Mouse (Mus musculus) retina, postnatal 1 day (tissue): ENCODE measurements around the gene Fkrp.
A peak's percentile ranks its signal among the peaks of the same experiment; 100 is the strongest.

Experiments
- DNase-seq: peaks from one replicate; pipeline ENCODE4 v3.0.0-alpha.2; 2012

Fkrp gene

DNA sequence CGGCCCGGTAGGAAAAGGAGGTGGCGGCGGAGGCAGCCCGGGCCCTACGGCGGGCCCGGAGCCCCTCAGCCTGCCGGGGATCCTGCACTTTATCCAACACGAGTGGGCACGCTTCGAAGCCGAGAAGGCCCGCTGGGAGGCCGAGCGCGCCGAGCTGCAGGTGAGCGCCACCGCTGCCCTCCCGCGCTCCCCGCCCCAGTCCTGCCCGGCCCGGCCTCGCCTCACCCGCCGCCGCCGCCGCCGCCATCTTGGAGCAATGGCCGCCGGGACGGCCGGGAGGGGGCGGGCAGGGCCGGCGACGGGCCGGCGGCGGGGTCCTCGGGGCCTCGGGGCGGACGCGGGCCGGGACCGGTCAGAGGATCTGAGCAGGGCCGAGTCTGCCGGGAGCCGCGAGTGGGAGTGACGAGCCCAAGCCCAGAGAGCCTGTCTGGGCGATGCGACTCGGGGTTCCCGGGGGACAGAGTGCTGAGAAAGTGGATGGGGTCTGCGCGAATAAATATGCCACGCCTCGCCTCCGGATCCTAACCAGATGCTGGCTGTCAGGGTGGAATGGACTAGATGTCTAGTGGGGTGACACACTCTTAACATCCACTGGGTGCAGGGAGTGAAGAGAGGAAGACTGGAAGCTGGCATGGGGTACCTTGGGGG is at the start of gene Fkrp:
TSS of gene Fkrp (minus strand) at position 258 of the 648 bp plus-strand sequence.
- peak; percentile 60 for DNase-seq

DNA sequence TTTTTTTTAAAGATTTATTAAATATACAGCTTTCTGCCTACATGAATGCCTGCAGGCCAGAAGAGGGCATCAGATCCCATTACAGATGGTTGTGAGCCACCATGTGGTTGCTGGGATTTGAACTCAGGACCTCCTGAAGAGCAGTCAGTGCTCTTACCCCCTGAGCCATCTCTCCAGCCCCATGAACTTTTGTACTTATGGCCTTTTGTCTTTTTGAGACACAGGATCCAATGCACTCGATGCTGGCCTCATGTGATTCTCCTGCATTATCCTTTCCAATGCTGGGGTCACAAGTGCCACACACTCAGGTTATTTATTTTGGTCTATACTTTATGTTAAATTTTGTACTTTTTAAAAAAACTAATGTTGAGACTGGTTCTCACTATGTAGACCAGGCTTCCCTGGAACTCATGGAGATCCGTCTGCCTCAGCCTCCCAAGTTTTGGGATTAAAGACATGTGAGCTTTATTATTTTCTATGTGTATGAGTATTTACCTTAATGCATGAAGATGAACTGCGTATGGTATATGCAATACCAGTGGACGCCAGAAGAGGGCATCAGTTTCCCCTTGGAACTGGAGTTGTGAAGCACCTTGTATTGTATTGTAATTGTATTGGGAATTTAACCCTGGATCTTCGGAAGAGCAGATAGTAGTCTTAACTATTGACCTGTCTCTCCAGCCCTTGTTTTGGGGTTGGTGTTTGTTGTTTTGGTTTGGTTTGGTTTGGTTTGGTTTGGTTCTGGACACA is 43.5 kb upstream of the Fkrp start:
- peak; percentile 78 for DNase-seq

DNA sequence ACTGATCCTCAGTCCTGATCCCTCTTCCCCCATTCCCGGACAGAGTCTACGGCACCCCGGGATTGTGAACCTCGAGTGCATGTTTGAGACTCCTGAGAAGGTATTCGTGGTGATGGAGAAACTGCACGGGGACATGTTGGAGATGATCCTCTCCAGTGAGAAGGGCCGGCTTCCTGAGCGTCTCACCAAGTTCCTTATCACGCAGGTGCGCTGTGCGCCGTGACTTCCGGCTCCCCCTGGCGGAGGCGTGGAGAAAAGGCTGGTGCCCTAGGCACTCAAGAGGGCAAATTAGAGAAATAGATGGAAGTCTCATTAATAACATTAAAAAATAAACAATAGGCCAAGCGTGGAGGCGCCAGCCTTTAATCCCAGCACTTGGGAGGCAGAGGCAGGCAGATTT is 41.8 kb upstream of the Fkrp start:
- DNase-seq: peak; percentile 61

DNA sequence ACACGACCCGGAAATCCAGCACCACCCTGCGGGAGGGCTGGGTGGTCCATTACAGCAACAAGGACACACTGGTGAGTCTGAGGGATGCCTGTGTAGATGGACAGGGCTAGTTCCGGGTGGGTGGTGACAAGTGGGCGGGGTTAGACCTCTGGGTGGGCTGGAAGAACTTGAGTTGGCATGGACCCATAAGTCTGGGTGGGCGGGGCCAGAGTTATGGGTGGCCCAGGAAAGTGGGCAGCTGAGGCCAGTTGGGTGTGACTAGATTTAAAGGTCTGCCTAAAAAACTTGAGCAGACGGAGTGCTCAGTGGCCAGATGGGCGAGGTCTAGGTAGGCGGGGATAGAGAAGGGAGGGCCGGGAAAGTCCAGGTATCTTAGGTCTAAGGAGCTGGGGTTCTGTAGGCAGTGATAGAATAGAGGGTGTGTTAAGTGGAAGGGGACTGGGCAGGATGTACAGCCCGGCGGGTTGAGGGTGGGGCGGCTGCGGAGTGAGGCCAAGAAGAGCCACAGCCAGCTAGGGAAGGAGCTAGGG is 36.8 kb upstream of the Fkrp start:
- peak; percentile 39 for DNase-seq

DNA sequence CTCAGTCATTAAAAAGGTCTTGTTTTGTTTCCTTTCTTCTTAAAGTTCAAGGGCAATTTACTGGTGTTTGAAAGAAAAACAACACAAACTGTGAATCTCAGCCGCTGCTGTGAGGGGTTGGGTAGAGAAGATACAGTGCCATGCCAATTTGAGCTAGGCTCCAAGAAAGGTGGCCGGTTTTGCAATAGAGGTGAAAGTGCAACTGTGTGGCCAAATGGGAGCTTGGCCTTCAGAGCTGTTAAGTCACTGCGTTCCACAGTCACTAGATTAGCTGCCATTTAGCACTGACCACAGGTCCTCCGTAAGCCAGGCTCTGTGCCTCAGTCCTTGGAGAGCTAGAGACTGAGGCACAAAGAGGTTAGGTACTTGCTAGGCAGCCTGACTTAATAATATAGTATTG is 35.1 kb upstream of the Fkrp start:
- DNase-seq: no peak

DNA sequence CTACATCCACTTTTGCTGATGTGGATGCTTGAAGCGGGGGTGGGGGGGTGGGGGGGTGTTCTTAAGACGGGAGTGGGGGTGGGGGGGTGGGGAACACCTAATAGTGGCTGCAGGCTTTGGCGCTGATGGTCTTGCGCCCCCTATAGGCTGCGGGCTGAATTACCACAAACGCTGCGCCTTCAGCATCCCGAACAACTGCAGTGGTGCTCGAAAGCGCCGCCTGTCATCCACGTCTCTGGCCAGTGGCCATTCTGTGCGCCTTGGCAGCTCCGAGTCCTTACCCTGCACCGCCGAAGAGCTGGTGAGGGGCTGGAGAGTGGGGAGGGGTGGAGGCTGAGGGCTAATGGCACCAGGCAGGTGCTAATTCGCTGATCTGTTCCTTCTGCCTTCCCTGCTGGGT is 32.0 kb upstream of the Fkrp start:
- DNase-seq: peak; percentile 69

DNA sequence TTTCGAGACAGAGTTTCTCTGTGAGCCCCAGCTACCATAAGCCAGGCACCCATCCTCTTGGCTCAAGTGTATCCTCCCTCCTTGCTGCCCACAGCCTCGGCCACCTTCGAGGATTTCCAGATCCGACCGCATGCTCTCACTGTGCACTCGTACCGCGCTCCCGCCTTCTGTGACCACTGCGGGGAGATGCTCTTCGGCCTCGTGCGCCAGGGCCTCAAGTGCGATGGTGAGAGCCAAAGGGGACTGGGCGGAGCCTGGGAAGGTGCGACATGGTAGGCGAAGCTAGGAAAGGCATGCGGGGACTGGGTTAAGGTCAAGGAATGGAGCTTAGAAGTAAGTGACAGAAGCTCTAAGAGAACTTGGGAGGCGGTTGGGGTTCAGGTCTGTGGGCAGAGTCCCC is 31.0 kb upstream of the Fkrp start:
- no peak for DNase-seq

DNA sequence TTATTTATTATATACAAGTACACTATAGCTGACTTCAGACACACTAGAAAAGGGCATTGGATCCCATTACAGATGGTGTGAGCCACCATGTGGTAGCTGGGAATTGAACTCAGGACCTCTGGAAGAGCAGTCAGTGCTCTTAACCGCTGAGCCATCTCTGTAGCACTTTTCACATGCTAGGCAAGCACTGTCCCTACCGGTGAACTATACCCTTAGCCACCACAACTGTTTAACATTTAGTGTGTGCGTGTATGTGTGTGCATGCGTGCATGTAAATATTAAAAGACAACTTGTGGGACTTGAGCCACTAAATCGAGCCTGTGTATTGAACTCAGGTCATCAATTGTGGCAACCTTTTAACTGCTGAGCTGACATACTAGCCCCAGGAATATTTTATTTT is 30.2 kb upstream of the Fkrp start:
- DNase-seq: no peak

DNA sequence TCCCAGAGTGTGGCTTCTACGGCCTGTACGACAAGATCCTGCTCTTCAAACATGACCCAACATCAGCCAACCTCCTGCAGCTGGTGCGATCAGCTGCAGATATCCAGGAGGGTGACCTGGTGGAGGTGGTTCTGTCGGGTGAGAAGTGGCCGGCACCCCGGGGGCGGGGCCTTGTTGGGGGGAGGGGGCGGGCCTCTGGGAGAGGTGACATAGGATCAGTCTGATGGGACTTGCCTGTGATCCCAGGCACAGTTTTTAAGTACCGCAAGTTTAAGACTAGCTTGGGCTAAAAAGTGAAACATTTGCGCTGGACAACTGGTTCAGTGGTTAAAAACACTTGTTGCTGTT is 29.3 kb upstream of the Fkrp start:
- DNase-seq: no peak

DNA sequence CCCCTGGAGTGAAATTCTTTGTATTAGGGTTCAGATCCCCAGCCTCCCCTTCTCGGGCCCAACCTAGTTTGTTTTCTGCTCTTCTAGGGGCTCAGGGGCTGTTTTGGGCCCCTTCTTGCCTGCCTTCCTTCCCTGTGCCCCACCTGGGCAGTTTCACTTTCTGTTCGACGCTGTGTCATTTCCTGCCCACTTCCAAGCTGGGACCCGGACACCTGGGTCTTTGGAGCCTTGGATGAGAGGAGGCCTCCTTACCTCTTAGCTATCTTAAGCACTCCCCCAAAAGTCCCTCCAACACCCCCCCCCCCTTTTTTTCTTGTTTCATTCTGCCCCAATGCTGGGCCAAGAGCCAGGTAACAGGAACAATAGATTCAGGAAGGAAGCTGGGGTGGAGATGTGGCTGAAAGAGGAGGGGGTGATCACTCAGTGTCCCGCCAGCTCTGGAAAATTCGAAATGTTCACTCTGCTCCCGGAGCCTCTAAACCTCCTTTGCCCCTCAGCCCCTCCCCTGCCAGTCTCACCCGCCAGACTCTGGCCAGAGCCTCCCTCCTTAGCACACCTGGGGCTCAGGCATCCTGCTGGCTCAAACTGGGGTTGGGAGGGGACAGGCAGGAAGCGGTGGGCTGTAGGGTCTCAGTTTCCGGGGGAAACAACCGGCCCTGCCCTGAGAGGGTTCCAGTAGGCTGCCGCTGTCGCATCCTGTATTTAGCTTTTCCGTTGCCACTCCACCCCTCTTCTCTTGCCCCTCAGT is 28.7 kb upstream of the Fkrp start:
- DNase-seq: no peak

DNA sequence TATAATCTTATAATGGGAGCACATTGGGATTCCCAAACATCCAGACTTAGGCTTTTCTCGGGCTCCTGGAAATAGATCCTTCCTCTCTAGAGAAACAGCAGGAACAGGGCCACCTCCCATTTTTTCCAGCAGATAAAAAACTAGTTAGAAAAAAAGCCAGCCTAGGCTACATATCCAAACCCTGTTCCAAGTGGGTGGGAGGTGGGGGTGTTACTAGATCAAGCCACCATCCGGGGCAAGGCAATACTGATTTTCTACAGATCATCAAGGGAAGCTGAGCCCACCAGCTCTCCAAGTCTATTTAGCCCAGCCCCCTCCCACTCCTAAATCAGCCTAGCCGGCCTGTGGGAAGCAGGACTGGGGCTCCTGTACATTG is 28.2 kb upstream of the Fkrp start:
- no peak for DNase-seq

DNA sequence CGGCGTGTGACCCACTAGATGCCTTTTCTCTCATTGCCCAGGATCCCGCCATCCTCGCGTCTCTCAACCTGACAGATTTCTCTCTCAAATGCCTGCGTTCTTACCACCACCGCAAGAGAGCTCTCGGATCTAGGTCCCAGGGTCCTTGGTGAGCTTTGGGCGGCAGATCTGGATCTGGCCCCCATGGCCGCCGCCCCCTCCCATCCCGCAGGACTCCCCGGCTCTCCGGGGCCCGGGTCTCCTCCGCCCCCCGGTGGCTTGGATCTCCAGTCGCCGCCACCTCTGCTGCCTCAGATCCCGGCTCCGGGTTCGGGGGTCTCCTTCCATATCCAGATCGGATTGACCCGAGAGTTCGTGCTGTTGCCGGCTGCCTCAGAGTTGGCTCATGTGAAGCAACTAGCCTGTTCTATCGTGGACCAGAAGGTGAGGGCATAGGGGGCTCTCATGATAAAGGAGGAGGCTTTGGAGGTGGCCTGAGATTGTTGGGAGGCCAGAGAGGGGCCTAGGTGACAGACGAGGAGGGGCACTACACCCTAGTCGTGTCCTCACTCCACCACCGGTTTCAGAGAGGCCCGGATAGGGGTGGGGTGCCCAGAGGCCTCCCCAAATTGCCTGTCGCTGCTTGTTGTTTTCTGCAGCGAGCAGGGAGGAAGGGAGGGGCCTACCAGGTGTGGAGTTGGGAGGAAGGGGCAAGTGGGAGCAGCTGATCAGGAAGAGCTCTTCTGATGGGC is 27.1 kb upstream of the Fkrp start:
- peak; percentile 46 for DNase-seq

DNA sequence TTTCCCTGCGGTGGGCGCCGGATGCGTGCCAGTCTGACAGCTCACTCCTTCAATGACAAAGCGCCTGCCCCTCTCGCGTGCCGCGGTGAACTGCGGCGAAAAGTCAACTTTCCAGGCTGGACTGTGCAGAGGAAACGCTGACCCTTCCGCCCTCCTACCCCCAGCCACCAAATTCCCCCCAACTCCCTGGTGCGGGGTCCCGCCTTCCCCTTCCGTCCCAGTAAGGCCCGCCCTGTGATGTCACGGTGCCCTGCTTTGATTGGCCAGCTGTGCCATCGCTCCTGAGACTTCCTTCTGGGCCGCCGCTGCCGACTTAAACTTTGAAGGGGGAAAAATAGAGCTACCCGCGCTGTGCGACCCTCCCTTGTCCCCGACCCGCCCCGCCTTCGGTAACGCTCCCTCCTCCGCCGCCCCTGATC is 26.1 kb upstream of the Fkrp start, which contains the start of gene Prkd2:
TSS of gene Prkd2 (plus strand) at position 258 of the 419 bp plus-strand sequence.
- peak; percentile 92 for DNase-seq

DNA sequence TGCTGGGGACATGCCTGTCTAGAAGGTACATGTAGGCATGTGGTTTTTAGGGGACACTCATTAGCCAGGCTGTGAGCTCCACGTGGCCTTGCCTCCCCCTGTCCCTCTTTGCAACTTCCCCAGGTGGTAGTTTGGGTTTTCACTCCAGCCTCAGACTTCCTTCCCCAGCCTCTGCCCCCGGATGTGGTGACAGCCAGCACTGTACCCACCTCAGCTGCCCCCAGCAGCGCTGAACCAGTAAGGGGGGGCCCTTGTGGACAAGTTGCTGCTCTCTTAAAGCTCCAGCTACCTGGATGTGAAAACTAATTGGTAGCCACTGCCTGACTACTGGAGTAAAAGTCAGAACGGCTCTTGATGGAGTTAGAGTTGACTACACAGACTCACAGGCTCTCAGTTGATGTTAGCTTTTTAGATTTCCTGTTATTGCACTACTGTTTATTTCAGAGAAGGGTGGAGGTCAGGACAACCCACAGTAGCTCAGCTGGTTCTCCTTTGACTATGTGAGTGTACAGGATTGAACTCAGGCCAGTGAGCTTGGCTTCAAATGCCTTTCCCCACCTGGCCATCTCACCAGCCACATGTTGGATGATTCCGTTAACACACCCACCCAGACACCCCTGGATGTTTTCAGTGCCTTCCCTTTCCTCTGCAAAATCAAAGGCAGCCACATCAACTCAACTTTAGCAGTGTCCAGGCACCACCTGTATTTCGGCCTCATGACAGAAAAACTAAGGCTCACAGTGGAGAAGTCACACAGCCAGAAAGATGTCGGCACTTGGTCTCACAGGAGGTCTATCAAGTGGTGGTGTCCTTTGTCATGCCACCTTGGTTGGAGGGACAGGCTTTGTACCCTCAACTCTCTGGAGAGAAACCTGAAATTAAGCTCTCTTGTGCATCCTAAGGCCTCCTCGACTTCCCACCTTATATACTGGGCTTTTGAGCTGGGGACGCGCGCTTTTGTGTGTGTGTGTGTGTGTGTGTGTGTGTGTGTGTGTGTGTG is 25.3 kb upstream of the Fkrp start:
- peak; percentile 17 for DNase-seq

DNA sequence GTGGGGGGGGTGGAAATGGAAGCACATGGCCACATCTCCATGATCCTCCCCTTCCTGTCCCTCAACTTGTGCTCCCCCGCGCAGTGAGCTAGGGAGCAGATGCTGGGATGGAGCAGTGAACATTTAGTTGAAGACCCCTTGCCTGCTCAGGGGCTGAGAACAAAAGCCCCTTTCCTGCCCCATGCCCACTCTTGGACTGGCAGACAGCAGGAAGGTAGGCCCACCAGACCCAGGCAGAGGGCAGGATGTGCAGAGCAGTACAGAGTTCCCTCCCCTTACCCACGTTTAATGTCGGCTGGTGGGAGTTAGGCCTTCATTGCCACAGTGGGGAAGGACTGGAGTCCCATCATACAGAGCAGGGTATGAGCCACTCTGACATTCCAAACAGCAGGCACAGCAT is 24.5 kb upstream of the Fkrp start:
- no peak for DNase-seq

DNA sequence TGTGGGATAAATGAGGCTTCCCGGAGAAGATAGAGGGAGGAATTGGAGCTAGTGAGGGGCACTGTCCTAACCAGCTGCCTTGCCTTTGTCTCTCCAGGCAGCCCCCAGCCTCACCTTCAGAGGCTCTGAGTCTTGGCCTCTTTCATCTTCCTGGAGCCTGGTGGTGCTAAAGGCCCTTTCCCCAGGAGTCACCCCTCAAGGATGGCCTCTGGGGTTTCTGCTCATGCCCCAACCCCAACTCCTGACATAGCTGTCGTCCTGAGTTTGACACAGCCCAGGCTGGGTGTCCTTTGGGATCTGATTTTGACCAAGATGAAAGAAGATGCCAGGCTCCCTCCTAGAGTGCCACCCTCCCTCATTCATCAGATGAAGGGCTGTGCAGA is 23.6 kb upstream of the Fkrp start:
- DNase-seq: no peak

DNA sequence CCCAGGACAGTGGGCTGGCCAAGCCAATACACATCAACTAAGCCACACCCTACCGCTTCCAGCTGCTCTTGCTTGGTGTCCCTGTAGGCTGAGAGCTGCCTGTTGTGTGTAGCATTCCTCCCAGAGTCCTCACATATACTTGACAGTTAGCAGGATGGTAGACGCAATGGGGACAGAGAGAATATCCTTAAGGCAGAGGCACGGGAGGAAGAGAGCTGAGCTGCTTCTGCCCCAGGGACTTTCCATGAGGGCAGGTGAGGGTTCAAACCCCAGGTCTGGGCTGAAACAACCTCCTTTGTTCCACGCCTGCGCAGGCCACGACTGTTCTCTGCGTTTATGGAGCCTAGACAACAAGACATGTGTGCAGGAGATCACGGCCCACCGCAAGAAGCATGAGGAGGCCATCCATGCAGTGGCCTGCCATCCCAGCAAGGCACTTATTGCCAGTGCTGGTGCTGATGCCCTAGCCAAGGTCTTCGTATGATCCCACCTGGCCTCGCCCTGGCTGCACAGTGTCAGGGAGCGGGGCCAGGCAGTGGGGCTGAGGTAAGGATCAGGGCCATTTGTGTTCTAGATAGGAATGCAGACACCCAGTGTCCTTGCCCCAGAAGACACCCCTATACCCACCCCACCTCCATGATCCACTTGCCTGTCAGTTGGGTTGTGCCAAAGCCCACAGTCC is 23.0 kb upstream of the Fkrp start:
- no peak for DNase-seq

DNA sequence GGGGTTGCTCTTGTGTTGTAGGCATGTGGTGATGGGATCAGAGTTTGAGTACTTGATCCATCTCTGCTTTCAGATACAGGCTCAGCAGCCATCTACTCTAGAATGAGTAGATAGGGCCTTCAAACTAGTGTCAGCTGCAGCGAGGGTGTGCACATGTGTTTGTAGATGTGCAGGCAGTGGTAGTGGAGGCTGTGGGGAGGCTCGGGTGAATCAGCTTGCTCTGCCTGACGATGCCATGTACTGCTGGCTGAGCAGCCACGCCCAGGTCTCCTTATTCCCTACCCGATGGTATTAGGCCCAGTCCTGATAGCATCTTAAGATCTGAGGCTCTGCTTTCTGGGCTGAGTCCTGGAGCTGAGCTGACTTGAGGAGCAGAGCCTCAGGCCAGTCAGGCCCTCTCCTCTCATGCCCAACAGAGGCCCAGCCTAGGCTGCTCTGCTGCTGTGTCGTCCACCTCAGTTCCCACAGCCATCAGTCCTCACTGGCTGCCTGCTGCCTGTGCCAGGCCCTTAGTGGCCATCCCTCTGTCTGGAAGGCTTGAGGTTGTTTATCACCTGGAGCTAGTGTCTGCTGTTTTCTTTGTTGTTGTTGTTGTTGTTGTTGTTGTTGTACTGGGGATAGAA is 22.4 kb upstream of the Fkrp start:
- no peak for DNase-seq

DNA sequence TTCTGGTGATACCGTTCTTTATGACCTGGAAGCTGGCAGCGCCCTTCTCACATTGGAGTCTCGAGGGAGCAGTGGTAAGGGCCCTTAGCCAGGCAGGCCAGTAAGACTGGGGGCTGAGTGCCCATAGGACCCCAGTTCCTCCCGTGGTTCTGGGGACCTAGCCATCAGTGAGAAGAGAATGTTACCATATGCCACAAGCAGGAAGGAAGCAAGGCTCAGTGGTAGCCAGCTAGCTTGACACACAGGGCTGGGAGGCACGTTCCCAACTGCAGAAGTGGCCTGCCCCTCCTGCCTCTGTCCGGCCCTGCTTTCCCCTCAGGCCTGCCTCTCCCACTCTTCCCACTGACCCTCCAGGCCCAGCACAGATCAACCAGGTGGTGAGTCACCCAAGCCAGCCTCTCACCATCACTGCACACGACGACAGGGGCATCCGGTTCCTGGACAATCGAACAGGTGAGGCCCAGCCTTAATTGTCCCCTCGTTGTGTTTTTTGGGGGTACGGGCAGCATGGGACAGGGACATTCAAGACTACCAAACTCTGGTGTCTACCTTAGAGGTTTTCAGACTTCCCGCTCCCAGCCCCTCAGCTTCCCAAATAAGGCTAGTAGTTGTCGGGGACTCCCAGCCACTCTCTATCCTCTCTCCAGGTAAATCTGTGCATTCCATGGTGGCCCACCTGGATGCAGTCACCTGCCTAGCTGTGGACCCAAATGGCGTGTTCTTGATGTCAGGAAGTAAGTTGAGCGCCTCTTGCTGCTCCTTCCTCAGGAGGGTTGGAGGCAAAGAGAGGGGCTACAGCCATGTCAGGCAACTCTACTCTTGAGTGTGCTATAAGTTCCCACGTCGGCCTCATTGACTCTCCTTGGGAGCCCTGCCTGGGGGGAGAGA is 21.6 kb upstream of the Fkrp start:
- DNase-seq: no peak

DNA sequence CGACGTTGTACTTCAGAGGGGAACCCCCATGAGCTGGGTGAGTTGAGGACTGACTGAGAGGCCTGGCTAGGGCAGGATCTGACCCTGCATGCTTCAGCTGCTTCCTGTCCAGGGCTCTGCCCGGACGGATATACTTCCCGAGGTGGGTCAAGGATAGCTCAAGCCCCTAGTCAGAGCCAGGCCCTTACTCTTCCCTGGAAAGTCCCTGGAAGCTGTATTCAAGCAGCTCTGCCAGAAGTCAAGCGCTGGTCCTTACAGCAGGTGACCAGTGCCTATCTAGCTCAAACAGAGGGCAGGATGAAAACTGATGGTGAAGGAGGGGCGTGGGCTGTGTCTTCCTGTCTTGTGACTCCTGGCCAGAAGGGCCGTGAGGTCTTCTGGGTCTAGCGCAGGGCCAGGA is 13.9 kb upstream of the Fkrp start:
- no peak for DNase-seq
